Mouse (Mus musculus): Measurements from ENCODE around the gene Slc25a13. TPM values are rescaled to one million over a fixed set of nuclear protein-coding genes. Genes with fewer than 3 reads are reported as not detected.

The Slc25a13 gene
- total and polyA plus RNA-seq, 3 experiments: 15.6 to 16.7 TPM; not detected in 1

DNA sequence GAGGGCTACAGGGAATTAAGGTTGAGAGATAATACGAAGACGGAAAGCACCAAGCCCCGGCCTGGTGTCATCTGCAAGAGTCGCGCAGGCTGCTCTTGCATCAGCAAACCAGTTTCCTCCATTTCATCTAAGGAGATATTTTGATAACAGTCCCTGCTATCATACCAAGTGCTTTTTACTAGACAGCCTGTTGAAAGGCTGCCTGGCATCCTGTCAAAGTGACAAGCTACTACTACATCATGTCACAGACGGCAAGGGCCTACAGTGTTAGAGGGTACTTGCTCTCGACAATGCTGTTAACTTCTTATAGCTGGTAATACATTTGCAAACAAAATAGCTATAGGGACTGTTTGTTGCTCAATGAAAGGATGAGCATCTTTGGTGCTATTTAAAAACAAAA is 145.9 kb downstream of the Slc25a13 start:
- no peak for DNase-seq (ENCODE audit: low read depth, low spot score)
- Histone ChIP-seq H3K4me1 (ENCODE audit: control insufficient read depth in 1 of 2, insufficient read depth in 2 of 2, low read length in 2 of 2) (no peaks in the 10 kb centered on the region), H3K79me2 (ENCODE audit: control insufficient read depth, insufficient read depth, low read length, poor library complexity) (no peaks in the 10 kb centered on the region), H3K9me3 (replicated peaks; ENCODE audit: insufficient read depth, low read length) (no peaks in the 10 kb centered on the region), H3K4me3 (ENCODE audit: control insufficient read depth in 1 of 2, insufficient read depth in 1 of 2, low read depth in 2 of 2, low read length in 2 of 2) (no peak overlapping the region), H3K27me3 (ENCODE audit: control insufficient read depth in 1 of 2, insufficient read depth in 2 of 2, low read length in 2 of 2) (no peaks in the 10 kb centered on the region), H3K27ac (ENCODE audit: control insufficient read depth, low read depth, low read length) (no peak overlapping the region), H3K9ac (ENCODE audit: control insufficient read depth, low read depth, low read length, poor library complexity, severe bottlenecking) (no peak overlapping the region), H3K36me3 (ENCODE audit: control insufficient read depth in 1 of 2, insufficient read depth in 2 of 2, low read length in 2 of 2) (no peaks in the 10 kb centered on the region)
- TF ChIP-seq SIN3A (IDR thresholded peaks at IDR 0.05; ENCODE audit: low read length): no peak
- no peak for TF ChIP-seq HCFC1 (IDR thresholded peaks at IDR 0.05; ENCODE audit: low read depth, low read length)
- TF ChIP-seq NELFE (IDR thresholded peaks at IDR 0.05; ENCODE audit: low read depth, low read length): no peak
- no peak for TF ChIP-seq USF1 (IDR thresholded peaks at IDR 0.05; ENCODE audit: low read depth, low read length)
- TF ChIP-seq TCF12 (IDR thresholded peaks at IDR 0.05; ENCODE audit: low read depth, low read length): no peak
- TF ChIP-seq CTCF (IDR thresholded peaks at IDR 0.05 in 2 of 3, conservative IDR thresholded peaks at IDR 0.05 in 1 of 3; ENCODE audit: control insufficient read depth in 1 of 3, insufficient read depth in 1 of 3, low read depth in 2 of 3, low read length in 3 of 3, poor library complexity in 1 of 3, severe bottlenecking in 1 of 3): no peak
- no peak for TF ChIP-seq EP300 (IDR thresholded peaks at IDR 0.05; ENCODE audit: low read depth in 1 of 2, low read length in 2 of 2)
- no peak for TF ChIP-seq ELF1 (IDR thresholded peaks at IDR 0.05; ENCODE audit: low read depth, low read length)
- TF ChIP-seq E2F4 (IDR thresholded peaks at IDR 0.05; ENCODE audit: borderline replicate concordance, low read depth, low read length): no peak
- no peak for TF ChIP-seq GATA1 (IDR thresholded peaks at IDR 0.05; ENCODE audit: low read depth, low read length)
- no peak for TF ChIP-seq MAZ (IDR thresholded peaks at IDR 0.05; ENCODE audit: low read depth, low read length)
- TF ChIP-seq RCOR1 (IDR thresholded peaks at IDR 0.05; ENCODE audit: low read depth, low read length): no peak
- TF ChIP-seq TAL1 (IDR thresholded peaks at IDR 0.05; ENCODE audit: low read length): no peak
- TF ChIP-seq MYB (IDR thresholded peaks at IDR 0.05; ENCODE audit: low read depth, low read length): no peak

GRCm38 (mm10) chr6:6070015-6070414 is 147.0 kb downstream of the Slc25a13 start:
- no peak for DNase-seq (ENCODE audit: low read depth, low spot score)
- H3K27me3 ChIP-seq (ENCODE audit: control insufficient read depth in 1 of 2, insufficient read depth in 2 of 2, low read length in 2 of 2): no peaks in the 10 kb centered on the region
- no peak overlapping the region for H3K9ac ChIP-seq (ENCODE audit: control insufficient read depth, low read depth, low read length, poor library complexity, severe bottlenecking)
- H3K79me2 ChIP-seq (ENCODE audit: control insufficient read depth, insufficient read depth, low read length, poor library complexity): no peaks in the 10 kb centered on the region
- no peaks in the 10 kb centered on the region for H3K4me1 ChIP-seq (ENCODE audit: control insufficient read depth in 1 of 2, insufficient read depth in 2 of 2, low read length in 2 of 2)
- no peaks in the 10 kb centered on the region for H3K36me3 ChIP-seq (ENCODE audit: control insufficient read depth in 1 of 2, insufficient read depth in 2 of 2, low read length in 2 of 2)
- H3K27ac ChIP-seq (ENCODE audit: control insufficient read depth, low read depth, low read length): no peak overlapping the region
- TF ChIP-seq NRF1 (IDR thresholded peaks at IDR 0.05; ENCODE audit: insufficient read depth, low read depth, low read length, poor library complexity, severe bottlenecking) (no peak), BHLHE40 (IDR thresholded peaks at IDR 0.05; ENCODE audit: borderline replicate concordance, low read depth, low read length) (no peak)
- H3K4me3 ChIP-seq (ENCODE audit: control insufficient read depth in 1 of 2, insufficient read depth in 1 of 2, low read depth in 2 of 2, low read length in 2 of 2): no peak overlapping the region
- H3K9me3 ChIP-seq (replicated peaks; ENCODE audit: insufficient read depth, low read length): no peaks in the 10 kb centered on the region

DNA sequence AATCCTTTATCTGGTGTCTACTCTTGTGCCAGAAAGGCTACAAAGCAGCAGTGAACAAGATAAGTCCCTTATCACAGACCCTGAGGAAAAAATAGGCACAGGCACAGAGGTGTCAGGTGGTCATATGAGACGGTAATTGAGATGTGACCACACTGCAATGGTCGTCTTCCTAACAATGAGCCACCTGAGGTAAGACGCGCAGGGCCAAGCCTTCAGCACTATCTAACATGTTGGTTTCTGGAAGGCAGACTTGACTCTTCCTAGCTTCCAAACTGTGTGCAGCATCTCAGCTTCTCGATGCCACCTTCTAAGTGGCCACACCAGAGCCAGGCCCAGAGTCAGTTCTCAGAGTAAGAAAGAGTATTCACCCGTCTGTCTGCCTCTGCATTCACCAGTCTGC is 149.8 kb downstream of the Slc25a13 start:
- H3K27me3 ChIP-seq (ENCODE audit: control insufficient read depth in 1 of 2, insufficient read depth in 2 of 2, low read length in 2 of 2): no peaks in the 10 kb centered on the region
- DNase-seq (ENCODE audit: low read depth, low spot score): peak; percentile 2
- H3K4me3 ChIP-seq (ENCODE audit: control insufficient read depth in 1 of 2, insufficient read depth in 1 of 2, low read depth in 2 of 2, low read length in 2 of 2): no peak overlapping the region
- TF ChIP-seq SIN3A (IDR thresholded peaks at IDR 0.05; ENCODE audit: low read length) (no peak), TCF12 (IDR thresholded peaks at IDR 0.05; ENCODE audit: low read depth, low read length) (peak; percentile 27; the same call in 1 of the 2 replicates), USF1 (IDR thresholded peaks at IDR 0.05; ENCODE audit: low read depth, low read length) (no peak), GATA1 (IDR thresholded peaks at IDR 0.05; ENCODE audit: low read depth, low read length) (peak; percentile 34; the same call in 1 of the 2 replicates), MAFK (IDR thresholded peaks at IDR 0.05; ENCODE audit: borderline replicate concordance, low read depth, low read length) (no peak), USF2 (IDR thresholded peaks at IDR 0.05; ENCODE audit: borderline replicate concordance in 1 of 2, insufficient read depth in 1 of 2, low read depth in 1 of 2, low read length in 2 of 2) (no peak)
- no peaks in the 10 kb centered on the region for H3K79me2 ChIP-seq (ENCODE audit: control insufficient read depth, insufficient read depth, low read length, poor library complexity)
- no peaks in the 10 kb centered on the region for H3K36me3 ChIP-seq (ENCODE audit: control insufficient read depth in 1 of 2, insufficient read depth in 2 of 2, low read length in 2 of 2)
- H3K9me3 ChIP-seq (replicated peaks; ENCODE audit: insufficient read depth, low read length): no peaks in the 10 kb centered on the region
- H3K9ac ChIP-seq (ENCODE audit: control insufficient read depth, low read depth, low read length, poor library complexity, severe bottlenecking): no peak overlapping the region
- H3K4me1 ChIP-seq (ENCODE audit: control insufficient read depth in 1 of 2, insufficient read depth in 2 of 2, low read length in 2 of 2): no peaks in the 10 kb centered on the region
- no peak overlapping the region for H3K27ac ChIP-seq (ENCODE audit: control insufficient read depth, low read depth, low read length)
